Mouse (Mus musculus): ENCODE results near the gene Shroom3. TPM values are rescaled to one million over a fixed set of nuclear protein-coding genes. Genes with fewer than 3 reads are reported as not detected.

Gene Shroom3
- polyA plus RNA-seq, 1 experiment from 2014 or later = 11.4 TPM

MicroRNAs within 50 kb of the gene (microRNA counts, 519-probe panel; counts per million panel counts)
- 3,241 counts per million, percentile 15 among the panel's probes with 10 or more counts for microRNA mmu-miR-1961

Small RNA genes within 50 kb of the gene (microRNA-seq; reads per million reads assigned to microRNA genes)
- gene Mir1961 = not detected

Other genes starting within 250 kb of the Shroom3 start
- 52.8 and 60.8 TPM in 2 replicates for gene Nup54, start 248.2 kb upstream of the Shroom3 start, polyA plus RNA-seq (2016; fragmentation: Nextera tagmentation; extraction: Ambion mirVana)
- gene Scarb2, start 176.6 kb upstream of the Shroom3 start, polyA plus RNA-seq (2016; fragmentation: Nextera tagmentation; extraction: Ambion mirVana) = 8.3 and 12.1 TPM in 2 replicates
- gene Fam47e, start 128.4 kb upstream of the Shroom3 start, polyA plus RNA-seq (2016; fragmentation: Nextera tagmentation; extraction: Ambion mirVana) = not detected in 2 replicates
- 45.2 and 75.6 TPM in 2 replicates for gene Stbd1, start 80.4 kb upstream of the Shroom3 start, polyA plus RNA-seq (2016; fragmentation: Nextera tagmentation; extraction: Ambion mirVana)
- gene Ccdc158, start 8.2 kb upstream of the Shroom3 start, polyA plus RNA-seq (2016; fragmentation: Nextera tagmentation; extraction: Ambion mirVana) = 0.87 and 0.90 TPM in 2 replicates